Mouse (Mus musculus) CD4-positive naive resting alpha-beta T cell, adult 57 days (primary cell): ENCODE measurements around the gene Gm815. TPM values are rescaled to one million over a fixed set of nuclear protein-coding genes. Genes with fewer than 3 reads are reported as not detected.

ENCODE experiments used
- total RNA-seq: library from RNA; stranded (reverse); gene quantifications from one replicate; pipeline ENCODE4 v1.2.4, GENCODE M21; 2023

The Gm815 gene
- not detected for total RNA-seq

DNA sequence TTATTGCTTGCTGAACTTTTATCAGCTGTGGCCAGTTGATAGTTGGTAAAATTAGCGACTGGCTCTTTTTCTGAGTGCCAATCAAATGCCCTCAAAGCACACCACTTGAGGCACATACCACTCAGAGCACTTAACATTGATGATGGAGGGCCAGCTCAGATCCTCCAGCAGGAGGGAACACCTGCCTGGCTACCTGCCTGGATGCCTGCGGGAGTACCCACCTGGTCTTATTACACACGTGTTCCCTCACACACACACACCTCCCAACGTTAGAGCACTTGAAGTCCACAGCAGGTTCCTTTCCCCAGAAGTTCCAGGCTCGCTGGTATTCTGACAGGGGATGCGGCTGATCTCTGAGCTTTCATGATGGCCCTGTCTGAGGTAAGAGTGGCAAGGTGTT, at the start of gene Gm815:
Gm815 (plus strand) TSS at position 266 of the 400 bp plus-strand sequence.

